8 mouse cellular contexts compared by ENCODE assay signal in the genomic region with DNA sequence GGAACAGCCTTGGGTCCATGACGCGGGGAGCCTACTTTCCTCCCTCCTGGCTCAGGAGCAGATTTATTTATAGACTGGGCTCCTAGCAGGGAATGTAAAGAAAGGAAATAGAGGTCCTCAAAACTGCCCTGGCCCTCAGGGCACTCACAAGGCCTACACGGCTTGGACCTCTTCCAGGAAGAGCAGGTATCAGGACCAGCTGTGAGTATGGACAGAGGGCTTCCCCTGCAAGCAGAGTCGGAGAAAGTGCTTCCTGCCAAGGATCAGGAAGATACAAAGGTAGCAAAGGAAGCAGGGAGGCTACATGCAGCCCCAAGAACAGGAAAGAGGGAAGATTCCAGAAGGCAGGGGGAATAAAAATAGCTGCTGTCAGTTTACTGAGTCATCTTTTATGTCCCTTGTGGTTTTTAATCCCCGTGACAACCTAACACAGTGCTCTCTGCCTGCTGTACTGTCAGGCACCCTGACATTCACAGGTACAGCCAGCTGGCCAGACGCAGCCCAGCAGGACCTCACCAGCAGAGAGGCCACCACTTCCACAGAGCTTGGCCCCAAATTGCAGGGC.
DNase-seq lines count a peak whose midpoint lies in the region; ATAC-seq and TF ChIP-seq lines count a peak whose summit lies in the region.

No protein-coding gene starts in this region.

- in situ Hi-C loops in Patski (cut with MboI; ENCODE audit: low pct_unique_long_range_greater_than_20kb) = no loop called here

- no peak overlapping the region for H3K9ac ChIP-seq in kidney, embryonic 15.5 days
- H3K9ac ChIP-seq in MEL (ENCODE audit: control insufficient read depth, low read depth, low read length, poor library complexity, severe bottlenecking) = no peak overlapping the region
- H3K9ac ChIP-seq in heart, embryonic 13.5 days = peak overlapping the region; percentile 48

- no peaks in the 10 kb centered on the region for H3K9me3 ChIP-seq in kidney, embryonic 15.5 days (replicated peaks)
- no peaks in the 10 kb centered on the region for H3K9me3 ChIP-seq in MEL (replicated peaks; ENCODE audit: insufficient read depth, low read length)
- H3K9me3 ChIP-seq in heart, embryonic 13.5 days = no peaks in the 10 kb centered on the region

- TF ChIP-seq POLR2A in MEL (IDR thresholded peaks at IDR 0.05; ENCODE audit: control insufficient read depth in 1 of 2, insufficient read depth in 1 of 2, low read depth in 1 of 2, low read length in 2 of 2, poor library complexity in 1 of 2) = no peak

- WGBS in kidney, embryonic 15.5 days = 43% methylated on average over 6 of the region's 6 CpGs
- 18% methylated on average over 6 of the region's 6 CpGs for WGBS in heart, embryonic 13.5 days

- no peak for DNase-seq in kidney, adult 18-20 months
- DNase-seq in MEL (ENCODE audit: low read depth, low spot score) = peak; percentile 55
- DNase-seq in Patski (ENCODE audit: low read depth, low spot score) = peak; percentile 64
- no peak for DNase-seq in embryo, embryonic 10.5 days (ENCODE audit: low spot score)
- DNase-seq in yolk sac, embryonic 10.5 days (ENCODE audit: low spot score) = no peak
- DNase-seq in gastrocnemius, postnatal 36 days = no peak

- intact Hi-C loops in gastrocnemius, postnatal 36 days (cut with DNase I) = no loop called here

- H3K36me3 ChIP-seq in kidney, embryonic 15.5 days = no peaks in the 10 kb centered on the region
- H3K36me3 ChIP-seq in MEL (ENCODE audit: control insufficient read depth in 1 of 2, insufficient read depth in 2 of 2, low read length in 2 of 2) = peaks cover 0 to 37% of the 10 kb centered on the region in 2 experiments
- no peaks in the 10 kb centered on the region for H3K36me3 ChIP-seq in heart, embryonic 13.5 days

- peak; percentile 20 to 60; a peak in 3 of 4 replicates for TF ChIP-seq EP300 in MEL (IDR thresholded peaks at IDR 0.05; ENCODE audit: low read depth in 1 of 2, low read length in 2 of 2)

- TF ChIP-seq CTCF in MEL (IDR thresholded peaks at IDR 0.05 in 2 of 3, conservative IDR thresholded peaks at IDR 0.05 in 1 of 3; ENCODE audit: control insufficient read depth in 1 of 3, insufficient read depth in 1 of 3, low read depth in 2 of 3, low read length in 3 of 3, poor library complexity in 1 of 3, severe bottlenecking in 1 of 3) = no peak
- TF ChIP-seq CTCF in Patski (IDR thresholded peaks at IDR 0.05) = no peak

- peaks cover 72% of the 10 kb centered on the region for H3K79me2 ChIP-seq in MEL (ENCODE audit: control insufficient read depth, insufficient read depth, low read length, poor library complexity)

- ATAC-seq in kidney, embryonic 15.5 days (replicated peaks; ENCODE audit: low FRiP score) = 0 out of 2 replicates have a peak, but pooled peaks have one; percentile 46
- peak; percentile 46 for ATAC-seq in Patski
- no peak for ATAC-seq in heart, embryonic 13.5 days (ENCODE audit: extremely low read depth, insufficient number of reproducible peaks, low FRiP score, low TSS enrichment)

- CTCF ChIA-PET in Patski (lab: Charles Lee) = interaction anchor here (1.0 to 1.7 kb wide), 5 partner anchors 11 to 36 kb away, joined by 4 to 5 read pairs (median 4); no protein-coding TSS in a partner anchor

- no peak overlapping the region for H3K4me3 ChIP-seq in kidney, embryonic 15.5 days (replicated peaks)
- H3K4me3 ChIP-seq in MEL (ENCODE audit: control insufficient read depth in 1 of 2, insufficient read depth in 1 of 2, low read depth in 2 of 2, low read length in 2 of 2) = no peak overlapping the region
- H3K4me3 ChIP-seq in heart, embryonic 13.5 days = no peak overlapping the region

- no peaks in the 10 kb centered on the region for H3K27me3 ChIP-seq in kidney, embryonic 15.5 days
- H3K27me3 ChIP-seq in MEL (ENCODE audit: control insufficient read depth in 1 of 2, insufficient read depth in 2 of 2, low read length in 2 of 2) (no peaks in the 10 kb centered on the region), Patski (no peaks in the 10 kb centered on the region)
- no peaks in the 10 kb centered on the region for H3K27me3 ChIP-seq in heart, embryonic 13.5 days (replicated peaks)

- H3K27ac ChIP-seq in kidney, embryonic 15.5 days = peak overlapping the region; percentile 49
- peak overlapping the region; percentile 24 for H3K27ac ChIP-seq in MEL (ENCODE audit: control insufficient read depth, low read depth, low read length)
- peak overlapping the region; percentile 88 for H3K27ac ChIP-seq in heart, embryonic 13.5 days (replicated peaks)

- H3K4me2 ChIP-seq in kidney, embryonic 15.5 days = no peak overlapping the region
- peak overlapping the region; percentile 34 for H3K4me2 ChIP-seq in heart, embryonic 13.5 days

- POLR2A ChIA-PET in Patski (lab: Charles Lee) = interaction anchor here (1.2 kb wide), 1 partner anchor 11 kb away, joined by 6 read pairs; no protein-coding TSS in a partner anchor

- H3K4me1 ChIP-seq in kidney, embryonic 15.5 days = peaks cover 60% of the 10 kb centered on the region
- H3K4me1 ChIP-seq in MEL (ENCODE audit: control insufficient read depth in 1 of 2, insufficient read depth in 2 of 2, low read length in 2 of 2) = peaks cover 33 to 52% of the 10 kb centered on the region in 2 experiments
- H3K4me1 ChIP-seq in heart, embryonic 13.5 days = peaks cover 89% of the 10 kb centered on the region

- no peak for TF ChIP-seq RAD21 in MEL (IDR thresholded peaks at IDR 0.05; ENCODE audit: low read depth, low read length)

TF ChIP-seq in MEL, 35 proteins besides CTCF, POLR2A, EP300 and RAD21:
- TF ChIP-seq MYB (IDR thresholded peaks at IDR 0.05; ENCODE audit: low read depth, low read length) (0 out of 2 replicates have a peak, but pooled peaks have one; percentile 32), SIN3A (IDR thresholded peaks at IDR 0.05; ENCODE audit: low read length) (0 out of 2 replicates have a peak, but pooled peaks have one; percentile 28), MEF2A (IDR thresholded peaks at IDR 0.05; ENCODE audit: extremely low read depth, insufficient replicate concordance, low read depth, low read length, poor library complexity, severe bottlenecking) (peak; percentile 76; the same call in 1 of the 2 replicates), ETS1 (IDR thresholded peaks at IDR 0.05; ENCODE audit: low read depth, low read length) (peak; percentile 36), ZNF384 (IDR thresholded peaks at IDR 0.05; ENCODE audit: low read depth, low read length) (no peak), NELFE (IDR thresholded peaks at IDR 0.05; ENCODE audit: low read depth, low read length) (0 out of 2 replicates have a peak, but pooled peaks have one; percentile 0), E2F4 (IDR thresholded peaks at IDR 0.05; ENCODE audit: borderline replicate concordance, low read depth, low read length) (no peak), ELF1 (IDR thresholded peaks at IDR 0.05; ENCODE audit: low read depth, low read length) (no peak)

Comparison
In these comparisons a context has a peak if more than half of its experiments do, and no peak if none do; other contexts are left out.
1. H3K27ac ChIP-seq: peak in every context shown above with its lines; median percentile 88 in heart, embryonic 13.5 days; 49 in kidney, embryonic 15.5 days; 24 in MEL.
2. DNase-seq: peak in MEL (single experiment) and Patski (single experiment); none in kidney, adult 18-20 months (single experiment), embryo, embryonic 10.5 days (single experiment), yolk sac, embryonic 10.5 days (single experiment) and gastrocnemius, postnatal 36 days (0 of 2).